32 mouse cellular contexts compared by ENCODE assay signal in the genomic region with DNA sequence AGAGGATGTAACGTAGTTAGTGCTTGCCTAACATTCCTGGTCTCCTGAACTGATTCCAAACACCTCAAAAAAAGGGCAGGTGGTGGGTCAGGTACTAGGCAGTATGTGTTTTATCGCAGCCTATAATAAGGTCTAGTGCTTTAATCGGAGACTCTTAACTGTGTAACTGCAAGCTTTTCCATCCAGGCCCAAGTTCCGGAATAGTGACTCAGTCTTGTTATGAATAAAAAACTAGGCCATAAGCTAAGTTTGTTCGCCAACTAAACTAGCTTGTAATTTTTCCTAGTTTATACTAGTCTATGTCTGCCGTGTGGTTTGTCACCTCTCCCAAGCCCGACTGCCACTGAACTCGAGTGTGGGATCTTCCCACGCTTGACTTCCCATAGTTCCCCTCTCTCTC.
"Had no signal": no experiment of that assay in that cellular context is flagged by ENCODE, and none has a peak within 500 bp of the region (broad histone marks: within the 10 kb centered on the region; RNA-seq: fewer than 3 reads in every experiment).

No protein-coding gene starts in this region.

- H3K4me3 ChIP-seq: limb, embryonic 10.5 days; limb, embryonic 12.5 days; limb, embryonic 13.5 days; limb, embryonic 15.5 days; liver, embryonic 12.5 days; liver, embryonic 13.5 days; liver, embryonic 15.5 days; lung, embryonic 15.5 days; megakaryocyte, embryonic 14.5 days; midbrain, embryonic 10.5 days; midbrain, embryonic 12.5 days; midbrain, embryonic 13.5 days; midbrain, embryonic 15.5 days; myocyte; neural tube, embryonic 12.5 days; neural tube, embryonic 13.5 days had no signal

- H3K27ac ChIP-seq: limb, embryonic 10.5 days; limb, embryonic 12.5 days; limb, embryonic 13.5 days; limb, embryonic 15.5 days; liver, embryonic 12.5 days; liver, embryonic 13.5 days; liver, embryonic 14.5 days; liver, embryonic 15.5 days; lung, embryonic 15.5 days; macrophage; midbrain, embryonic 10.5 days; midbrain, embryonic 12.5 days; midbrain, embryonic 13.5 days; midbrain, embryonic 15.5 days; neural tube, embryonic 12.5 days; neural tube, embryonic 13.5 days had no signal

- H3K27me3 ChIP-seq: limb, embryonic 12.5 days; limb, embryonic 13.5 days; limb, embryonic 15.5 days; liver, embryonic 12.5 days; liver, embryonic 13.5 days; liver, embryonic 15.5 days; lung, embryonic 15.5 days; megakaryocyte, embryonic 14.5 days; midbrain, embryonic 12.5 days; midbrain, embryonic 13.5 days; midbrain, embryonic 15.5 days; neural tube, embryonic 12.5 days; neural tube, embryonic 13.5 days had no signal

- ATAC-seq: liver, embryonic 12.5 days; liver, postnatal 0 days; lung, postnatal 0 days; midbrain, embryonic 13.5 days; midbrain, embryonic 15.5 days; midbrain, embryonic 16.5 days had no signal

- DNase-seq: left cerebral cortex, postnatal 4 days; liver; liver, embryonic 13.5 days; liver, postnatal 0 days; lung, adult 18-20 months; lung, adult 2 months; lung, embryonic 14.5 days; lung, postnatal 10 days; lung, postnatal 14 days; lung, postnatal 36 days; lung, postnatal 4 days; midbrain, embryonic 14.5 days had no signal

- H3K9me3 ChIP-seq: limb, embryonic 10.5 days; limb, embryonic 12.5 days; limb, embryonic 13.5 days; limb, embryonic 15.5 days; liver, embryonic 12.5 days; liver, embryonic 13.5 days; liver, embryonic 15.5 days; lung, embryonic 15.5 days; megakaryocyte, embryonic 14.5 days; midbrain, embryonic 10.5 days; midbrain, embryonic 12.5 days; midbrain, embryonic 13.5 days; midbrain, embryonic 15.5 days; neural tube, embryonic 12.5 days; neural tube, embryonic 13.5 days had no signal

- H3K4me1 ChIP-seq: limb, embryonic 10.5 days; limb, embryonic 12.5 days; limb, embryonic 13.5 days; limb, embryonic 15.5 days; liver, embryonic 12.5 days; liver, embryonic 13.5 days; lung, embryonic 15.5 days; megakaryocyte, embryonic 14.5 days; midbrain, embryonic 10.5 days; midbrain, embryonic 12.5 days; midbrain, embryonic 13.5 days; midbrain, embryonic 15.5 days; neural tube, embryonic 12.5 days; neural tube, embryonic 13.5 days had no signal

- H3K9ac ChIP-seq: limb, embryonic 12.5 days; limb, embryonic 13.5 days; limb, embryonic 15.5 days; liver, embryonic 12.5 days; liver, embryonic 13.5 days; liver, embryonic 14.5 days; liver, embryonic 15.5 days; liver, postnatal 0 days; lung, embryonic 14.5 days; lung, embryonic 15.5 days; midbrain, embryonic 12.5 days; midbrain, embryonic 13.5 days; midbrain, embryonic 15.5 days; neural tube, embryonic 12.5 days; neural tube, embryonic 13.5 days had no signal

- H3K4me2 ChIP-seq: limb, embryonic 12.5 days; limb, embryonic 13.5 days; limb, embryonic 15.5 days; liver, embryonic 11.5 days; liver, embryonic 12.5 days; liver, embryonic 13.5 days; liver, embryonic 15.5 days; lung, embryonic 14.5 days; lung, embryonic 15.5 days; midbrain, embryonic 12.5 days; midbrain, embryonic 13.5 days; midbrain, embryonic 15.5 days; neural tube, embryonic 12.5 days; neural tube, embryonic 13.5 days had no signal
